Mouse (Mus musculus): ENCODE results near the gene Ncs1.

Gene Ncs1

DNA sequence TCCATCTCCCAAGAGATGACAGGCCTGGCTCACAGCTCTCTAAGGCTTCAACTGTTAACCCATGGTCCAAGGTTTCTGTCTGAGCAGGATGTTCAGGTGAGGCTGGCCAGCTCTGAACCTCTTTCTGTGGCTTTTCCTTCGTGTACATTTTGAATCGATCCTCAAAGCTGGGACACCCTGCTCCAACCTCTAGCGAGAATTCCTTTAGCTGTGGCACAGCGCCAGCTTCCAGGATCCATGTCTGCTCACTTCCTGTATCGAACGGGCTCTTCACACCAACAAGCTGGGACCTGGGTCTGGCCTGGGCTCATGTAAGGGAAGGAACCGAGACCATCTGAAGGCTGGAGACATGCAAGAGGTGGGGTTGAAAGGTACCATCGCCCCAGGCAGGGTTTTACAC, 1.4 kb upstream of the Ncs1 start:
- no peak for DNase-seq (ENCODE audit: low read depth, low spot score)

- DNase-seq (ENCODE audit: low read depth, low spot score), result no peak
Measured at GRCm38 (mm10) chr2:31245051-31245450, 572 bp upstream of the Ncs1 start.

DNA sequence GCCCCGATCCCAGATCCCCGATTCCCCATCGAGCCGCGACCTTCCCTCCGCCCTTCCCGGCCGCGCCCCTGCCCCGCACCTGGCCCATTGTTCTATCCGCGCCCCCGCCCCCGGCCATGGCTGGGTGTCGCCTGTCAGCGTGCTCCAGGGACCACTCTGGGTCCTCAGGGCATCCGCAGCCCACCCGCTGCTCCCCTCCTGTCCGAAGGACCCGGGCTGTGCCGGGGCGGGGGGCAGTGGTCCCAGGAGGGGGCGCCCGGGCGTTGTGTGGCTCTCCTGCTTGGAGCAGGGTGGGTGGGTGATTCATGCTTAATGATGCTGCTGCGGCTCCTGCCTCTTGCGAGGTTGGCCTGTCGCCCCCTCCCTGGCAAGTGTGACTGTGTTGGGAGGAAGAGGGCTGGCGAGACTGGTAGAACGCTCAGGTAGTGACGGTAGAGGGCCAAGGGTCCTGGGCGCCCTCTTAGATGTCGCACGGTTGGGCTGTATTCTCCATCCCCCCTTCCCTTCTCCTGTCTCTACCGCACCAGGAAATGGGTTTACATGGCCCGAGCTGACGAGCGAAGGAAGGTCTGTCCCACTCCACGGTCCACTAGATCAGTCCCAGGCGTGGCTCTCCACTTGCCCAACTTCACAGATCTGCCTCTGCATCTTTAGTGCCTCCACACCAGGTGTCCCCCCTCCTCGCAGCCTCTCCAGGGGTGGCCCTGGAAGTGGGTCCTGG, 788 bp downstream of the Ncs1 start:
- no peak for DNase-seq (ENCODE audit: low read depth, low spot score)

GRCm38 (mm10) chr2:31248856-31249255, 3.2 kb downstream of the Ncs1 start:
- no peak for DNase-seq (ENCODE audit: low read depth, low spot score)

GRCm38 (mm10) chr2:31252167-31252566, 6.5 kb downstream of the Ncs1 start:
- no peak for DNase-seq (ENCODE audit: low read depth, low spot score)

DNA sequence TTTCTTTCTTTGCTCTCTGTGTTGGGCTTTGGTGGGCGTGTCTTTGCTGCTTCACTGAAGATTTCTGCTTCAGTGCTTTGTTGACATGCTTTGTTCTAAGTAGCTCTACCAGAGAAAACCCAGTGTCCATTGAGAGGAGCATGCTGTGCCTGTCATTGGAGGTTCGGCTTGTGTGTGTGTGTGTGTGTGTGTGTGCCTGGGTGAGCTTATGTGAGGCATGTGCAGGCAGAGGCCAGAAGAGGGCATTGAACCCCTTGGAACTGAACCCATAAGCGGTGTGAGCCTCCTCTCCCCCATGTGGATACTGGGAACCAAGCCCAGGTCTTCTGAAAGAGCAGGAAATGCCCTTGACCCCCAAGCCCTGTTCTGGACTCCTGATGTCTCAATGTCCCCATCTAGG, 7.8 kb downstream of the Ncs1 start:
- no peak for DNase-seq (ENCODE audit: low read depth, low spot score)

- DNase-seq (ENCODE audit: low read depth, low spot score), result no peak
Measured at GRCm38 (mm10) chr2:31254806-31255205, 9.2 kb downstream of the Ncs1 start.

DNA sequence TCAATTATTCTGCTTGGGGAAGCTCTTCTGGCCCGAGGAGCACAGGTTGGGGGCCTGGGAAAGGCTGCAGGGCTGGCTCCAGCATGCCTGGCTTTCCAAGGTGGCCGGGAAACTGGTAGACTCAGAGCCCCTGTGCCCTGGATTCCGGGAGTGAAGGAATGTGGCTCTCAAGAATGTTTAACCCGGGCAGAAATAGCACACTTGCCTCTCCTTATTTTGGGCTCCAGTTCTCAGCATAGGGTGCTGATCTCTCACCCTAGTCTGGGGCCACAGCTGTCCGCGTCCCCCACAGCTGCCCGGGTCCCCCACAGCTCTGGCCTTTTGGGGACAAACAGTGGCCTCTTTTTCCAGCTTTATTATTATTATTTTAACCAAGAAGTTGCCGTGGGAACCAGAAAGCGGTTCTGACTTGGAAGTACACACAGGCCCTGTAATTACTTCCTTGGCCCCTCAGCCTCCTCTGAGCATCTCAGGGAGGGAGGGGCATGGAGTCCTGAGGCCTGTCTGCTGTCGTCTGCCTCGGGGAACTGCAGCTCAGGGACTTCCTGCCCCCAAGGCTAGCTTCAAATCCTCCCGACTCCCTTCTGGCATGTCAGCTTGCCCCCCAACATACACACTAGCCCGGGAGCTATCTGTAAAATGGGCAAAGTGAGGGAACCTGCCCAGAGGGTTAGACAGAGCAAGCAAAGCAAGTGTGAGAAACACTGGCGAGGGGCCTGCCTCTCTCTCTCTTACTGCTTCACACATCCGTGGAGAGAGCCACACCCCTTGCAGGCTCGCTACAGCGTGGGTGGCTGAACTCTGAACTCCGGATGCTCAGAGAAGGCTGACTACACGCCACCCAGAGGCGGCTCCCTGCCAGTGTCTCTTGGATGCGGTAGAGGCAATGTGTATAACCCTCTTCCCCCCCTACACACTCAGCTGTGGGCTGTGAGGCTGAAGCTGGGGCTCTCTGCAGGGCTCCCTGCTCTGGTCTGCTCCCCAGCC, 10.6 kb downstream of the Ncs1 start:
- no peak for DNase-seq (ENCODE audit: low read depth, low spot score)

DNA sequence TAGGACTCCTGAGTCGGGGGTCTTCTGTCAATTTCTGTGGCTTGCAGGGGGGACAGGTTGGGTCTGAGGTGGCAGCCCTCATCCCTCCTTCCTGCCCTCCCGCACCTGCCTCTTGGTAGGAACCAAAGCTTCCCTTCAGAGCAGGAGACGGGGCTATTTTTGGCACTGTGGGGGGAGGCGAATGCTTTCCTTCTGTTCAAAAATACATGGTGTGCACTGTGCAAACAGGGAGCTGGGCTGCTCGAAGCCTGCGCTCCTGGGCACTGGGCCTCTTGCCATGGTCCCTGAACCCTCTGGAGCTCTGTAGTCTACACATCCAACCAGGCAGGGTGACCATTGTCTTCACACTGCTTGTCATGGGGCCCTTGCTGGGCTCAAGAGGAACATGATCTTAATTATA, 11.5 kb downstream of the Ncs1 start:
- DNase-seq (ENCODE audit: low read depth, low spot score), result no peak

- no peak for DNase-seq (ENCODE audit: low read depth, low spot score)
Measured at GRCm38 (mm10) chr2:31258609-31259366, 13.2 kb downstream of the Ncs1 start.

- DNase-seq (ENCODE audit: low read depth, low spot score), result no peak
Measured at GRCm38 (mm10) chr2:31259367-31259920, 13.8 kb downstream of the Ncs1 start.

DNA sequence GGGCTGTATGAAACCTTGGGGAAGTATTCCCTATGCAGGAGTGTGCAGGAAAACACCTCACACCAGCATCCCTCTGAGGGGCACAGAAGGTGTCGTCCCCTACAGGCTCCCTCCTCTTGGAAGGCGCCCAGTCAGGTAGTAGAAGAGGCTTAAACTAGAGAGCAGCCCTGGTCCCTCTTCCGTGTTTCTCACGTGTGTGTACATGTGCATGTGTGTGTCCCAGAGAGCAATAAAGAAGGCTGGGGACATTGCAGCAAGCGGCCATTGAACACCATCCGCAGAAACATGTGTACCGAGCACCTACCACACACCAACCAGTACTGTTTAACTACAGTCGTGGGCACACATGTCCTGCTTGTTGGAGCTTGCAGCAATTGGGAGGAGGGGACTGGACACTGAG, 14.9 kb downstream of the Ncs1 start:
- DNase-seq (ENCODE audit: low read depth, low spot score), result no peak

DNA sequence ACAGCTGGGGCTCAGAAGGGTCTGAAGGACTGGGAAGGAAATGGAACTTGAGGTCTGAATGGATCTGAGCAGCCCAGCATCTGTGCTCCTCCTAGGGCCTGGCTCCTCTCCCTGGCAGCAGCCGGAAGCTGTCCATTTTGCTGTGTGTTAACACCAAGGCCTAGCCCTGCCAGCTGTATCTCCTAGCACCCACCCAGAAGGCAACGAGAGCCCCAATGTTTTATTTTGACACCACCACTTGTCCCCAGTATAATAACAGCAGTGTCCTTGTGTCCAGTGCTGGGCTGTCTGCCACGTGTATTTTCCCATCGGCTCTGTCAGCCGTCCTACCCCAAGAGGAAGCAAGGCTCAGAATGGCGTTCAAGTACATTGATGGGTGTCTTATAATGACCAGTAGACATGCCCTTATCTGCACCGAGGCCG, 17.4 kb downstream of the Ncs1 start:
- DNase-seq (ENCODE audit: low read depth, low spot score), result no peak

DNA sequence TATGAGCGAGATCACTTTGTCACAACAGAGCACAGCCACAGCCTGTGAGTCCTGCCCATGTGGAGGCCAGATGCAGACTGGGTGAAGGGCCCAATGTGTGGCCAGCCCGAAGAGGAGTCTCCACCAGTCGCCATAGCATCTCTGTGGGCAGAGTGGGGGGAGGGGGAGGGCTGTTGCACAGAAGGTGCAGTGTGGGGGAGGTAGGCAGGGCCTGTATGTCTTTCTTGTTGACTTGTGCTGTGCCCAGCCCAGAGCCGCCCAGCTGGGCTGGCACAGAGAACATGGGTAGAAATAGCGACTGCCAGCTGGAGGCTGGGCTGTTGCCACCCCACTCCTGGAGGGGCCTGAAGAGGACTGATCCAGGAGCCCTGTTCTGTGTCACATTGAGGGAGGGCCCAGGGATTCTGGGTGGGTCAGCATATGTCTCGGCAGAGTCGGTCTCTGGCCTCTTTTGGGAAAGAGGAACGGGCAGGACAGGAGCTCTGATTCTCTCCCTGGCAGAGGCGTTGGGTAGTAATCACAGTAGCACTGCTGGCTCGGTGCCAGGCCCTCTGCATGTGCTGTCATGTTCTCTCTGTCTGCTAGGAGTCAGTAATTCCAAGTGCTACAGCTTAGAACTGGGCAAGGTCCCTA, 18.2 kb downstream of the Ncs1 start:
- DNase-seq (ENCODE audit: low read depth, low spot score), result no peak

DNA sequence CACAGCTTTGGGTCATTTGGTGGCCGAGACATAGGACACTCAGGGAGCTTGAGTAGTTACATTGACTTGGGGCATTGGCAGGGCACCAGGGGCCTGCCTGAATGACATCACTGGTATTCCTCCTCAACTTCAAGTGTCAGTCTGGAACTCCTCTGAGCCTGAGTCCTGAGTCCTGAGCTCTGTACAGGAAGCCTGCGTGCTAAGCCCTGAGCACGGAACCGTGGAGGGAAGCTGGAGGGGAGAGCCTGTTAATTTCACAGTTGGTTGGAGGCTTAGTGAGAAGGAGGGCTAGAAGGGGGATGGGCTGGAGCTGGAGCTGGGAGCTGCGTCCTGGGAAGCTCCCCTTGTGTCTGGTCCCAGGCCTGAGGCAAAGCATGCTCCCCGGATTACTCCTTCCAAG, 21.8 kb downstream of the Ncs1 start:
- DNase-seq (ENCODE audit: low read depth, low spot score), result no peak

GRCm38 (mm10) chr2:31268631-31269030, 23.0 kb downstream of the Ncs1 start:
- no peak for DNase-seq (ENCODE audit: low read depth, low spot score)

DNA sequence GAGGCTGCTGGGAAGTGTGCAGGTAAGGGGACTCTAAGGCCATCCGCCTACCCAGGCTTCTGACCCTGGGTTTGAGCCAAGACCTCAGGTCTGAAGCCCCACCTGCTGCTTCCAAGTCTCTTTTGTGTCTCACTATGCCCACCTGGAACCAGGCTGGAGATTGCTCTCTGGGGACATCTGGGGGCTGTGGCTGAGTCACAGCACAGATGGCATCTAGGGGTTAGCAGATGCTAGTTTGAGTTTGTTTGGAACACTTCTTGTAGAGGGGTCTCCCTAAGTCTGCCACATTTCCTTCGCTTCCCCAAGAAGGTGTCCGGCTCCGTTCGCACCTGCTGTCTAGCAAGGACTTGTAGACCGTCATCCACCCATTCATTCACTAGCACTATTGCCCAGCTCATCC, 23.6 kb downstream of the Ncs1 start:
- DNase-seq (ENCODE audit: low read depth, low spot score), result no peak

GRCm38 (mm10) chr2:31269847-31270246, 24.2 kb downstream of the Ncs1 start:
- no peak for DNase-seq (ENCODE audit: low read depth, low spot score)

DNA sequence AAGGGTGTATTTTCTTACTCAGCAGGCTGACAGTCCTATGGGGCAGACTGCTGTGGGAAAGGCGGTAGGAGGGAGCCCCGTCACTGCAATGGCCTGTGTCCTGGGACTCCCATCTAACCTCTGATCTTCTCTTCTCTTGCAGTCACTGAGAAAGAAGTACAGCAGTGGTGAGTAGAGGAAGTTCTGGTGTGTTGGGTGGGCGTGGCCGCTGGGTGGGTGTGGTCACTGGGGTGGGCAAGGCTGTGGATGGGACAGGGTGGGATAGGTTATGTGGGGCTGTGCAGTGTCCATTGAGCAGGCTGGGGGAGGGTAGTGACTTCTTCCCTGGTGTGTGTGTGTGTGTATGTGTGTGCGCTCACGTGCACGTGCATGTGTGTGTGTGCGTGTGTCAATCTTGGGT, 24.8 kb downstream of the Ncs1 start:
- DNase-seq (ENCODE audit: low read depth, low spot score), result no peak

DNA sequence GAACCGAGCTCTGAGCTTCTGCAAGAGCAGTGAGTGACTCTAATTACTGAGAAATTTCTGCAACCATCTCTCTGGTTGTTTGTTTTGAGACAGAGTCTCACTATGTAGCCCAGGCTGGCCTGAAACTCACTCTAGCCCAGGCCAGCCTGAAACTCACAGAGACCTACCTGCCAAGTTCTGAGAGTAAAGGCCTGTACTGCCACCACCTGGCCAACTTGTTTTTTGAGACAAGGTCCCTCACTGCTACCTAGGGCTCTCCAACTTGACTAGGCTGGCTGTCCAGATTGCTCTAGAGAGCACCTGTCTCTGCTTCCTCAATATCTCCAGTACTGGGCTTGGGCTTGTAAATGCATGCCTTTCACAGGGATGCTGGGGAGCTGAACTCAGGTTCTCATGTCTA, 25.4 kb downstream of the Ncs1 start:
- DNase-seq (ENCODE audit: low read depth, low spot score), result no peak

DNA sequence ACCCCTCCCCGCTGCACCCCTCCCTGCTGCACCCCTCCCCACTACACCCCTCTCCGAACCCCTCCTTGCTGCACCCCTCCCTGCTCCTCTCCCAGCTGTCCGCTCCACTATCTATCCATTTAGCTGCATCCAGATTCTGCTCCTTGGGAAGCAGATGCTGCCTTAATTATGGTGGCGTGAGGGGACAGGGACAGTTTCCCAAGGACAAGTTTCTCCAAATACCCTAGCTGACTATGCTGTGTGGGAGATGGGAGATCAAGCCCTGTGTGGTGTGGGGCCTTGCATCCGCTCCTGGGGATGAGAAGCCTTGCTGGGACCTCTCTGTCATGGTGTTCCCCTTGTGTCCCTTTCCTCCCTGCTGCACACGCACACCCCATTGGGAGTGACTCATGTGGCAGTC, 29.4 kb downstream of the Ncs1 start:
- no peak for DNase-seq (ENCODE audit: low read depth, low spot score)
